ENCODE assay signal across 8 mouse cellular contexts in the genomic region with DNA sequence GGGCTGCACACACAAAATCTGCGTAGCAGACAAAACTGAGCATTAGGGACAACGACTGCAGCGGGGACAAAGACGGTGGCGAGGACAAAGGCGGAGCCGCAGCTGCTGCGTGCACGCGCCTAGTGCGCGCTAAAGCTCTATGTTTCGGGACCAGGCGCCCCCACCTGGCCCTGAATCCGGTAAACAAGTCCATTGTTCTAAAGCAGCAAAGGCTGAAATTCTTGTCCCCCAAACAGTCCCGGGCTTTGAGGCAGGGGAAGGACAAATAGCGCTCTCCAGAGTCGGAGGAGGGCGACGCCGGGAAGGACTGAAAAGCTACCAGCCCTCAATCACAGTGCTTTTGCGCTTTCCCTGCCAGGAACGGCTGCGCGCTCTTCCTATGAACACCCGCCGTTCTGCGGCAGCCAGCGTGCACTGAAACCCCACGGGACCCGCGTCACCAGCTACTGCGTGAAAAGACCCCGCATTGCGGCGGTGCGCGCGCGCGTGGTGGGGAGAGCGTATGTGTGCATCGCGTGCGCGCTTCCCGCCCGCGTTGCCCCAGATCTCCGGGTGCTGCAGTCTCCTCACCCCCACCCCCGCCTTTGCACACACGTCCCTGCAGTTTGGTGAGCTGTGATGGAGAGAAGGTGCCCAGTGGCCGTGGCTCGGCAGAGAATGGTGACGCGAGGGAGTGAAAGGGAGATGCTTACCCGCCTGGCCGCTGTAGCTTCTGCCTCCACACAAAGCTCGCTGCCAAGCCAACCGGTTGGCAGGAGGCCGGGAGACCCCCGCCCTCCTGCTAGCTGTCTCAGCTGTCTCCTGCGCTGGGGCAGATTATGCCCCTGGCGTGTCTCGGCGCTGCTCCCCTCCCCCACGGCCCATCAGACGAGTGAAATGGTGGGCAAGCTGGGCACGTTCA. TPM values are rescaled to one million over a fixed set of nuclear protein-coding genes. Genes with fewer than 3 reads are reported as not detected.
DNase-seq lines count a peak whose midpoint lies in the region; ATAC-seq and TF ChIP-seq lines count a peak whose summit lies in the region.

No protein-coding gene starts in this region.

- H3K9ac ChIP-seq in forebrain, embryonic 14.5 days (ENCODE audit: low read length), result peak overlapping the region; percentile 98
- H3K9ac ChIP-seq in hindbrain, embryonic 15.5 days, result peak overlapping the region; percentile 74
- H3K9ac ChIP-seq in midbrain, embryonic 14.5 days (replicated peaks; ENCODE audit: low read length), result peak overlapping the region; percentile 99

- H3K9me3 ChIP-seq in G1E (replicated peaks), result peaks cover 95% of the 10 kb centered on the region
- no peaks in the 10 kb centered on the region for H3K9me3 ChIP-seq in forebrain, embryonic 14.5 days (replicated peaks; ENCODE audit: control insufficient read depth, low read length)
- no peaks in the 10 kb centered on the region for H3K9me3 ChIP-seq in hindbrain, embryonic 15.5 days
- no peaks in the 10 kb centered on the region for H3K9me3 ChIP-seq in midbrain, embryonic 14.5 days (ENCODE audit: control insufficient read depth, low read length)

- ATAC-seq in G1E (ENCODE audit: extremely low read depth, insufficient number of reproducible peaks, low FRiP score, poor library complexity, severe bottlenecking), result no peak
- peak; percentile 84 for ATAC-seq in forebrain, embryonic 14.5 days
- peak; percentile 83 for ATAC-seq in hindbrain, embryonic 15.5 days (ENCODE audit: low FRiP score, low read depth)
- peak; percentile 82 for ATAC-seq in midbrain, embryonic 14.5 days (ENCODE audit: low FRiP score, low TSS enrichment)
- ATAC-seq in inflammation-experienced regulatory T-cells, adult 6 months, result no peak

- intact Hi-C loops in left cerebral cortex, postnatal 14 days (cut with DNase I), result loop anchor here (2.0 kb wide), 1 partner anchor 20 kb away; no protein-coding TSS in a partner anchor

- peak overlapping the region; percentile 87 for H3K4me2 ChIP-seq in forebrain, embryonic 14.5 days (ENCODE audit: low read length)
- H3K4me2 ChIP-seq in hindbrain, embryonic 15.5 days, result peak overlapping the region; percentile 69
- H3K4me2 ChIP-seq in midbrain, embryonic 14.5 days (ENCODE audit: low read length), result peak overlapping the region; percentile 88

- TF ChIP-seq CTCF in G1E (IDR thresholded peaks at IDR 0.05; ENCODE audit: low read depth, low read length), result no peak

- no peaks in the 10 kb centered on the region for H3K4me1 ChIP-seq in G1E (ENCODE audit: insufficient read depth, low read depth, low read length)
- peaks cover 39% of the 10 kb centered on the region for H3K4me1 ChIP-seq in forebrain, embryonic 14.5 days (ENCODE audit: control insufficient read depth, insufficient read depth, low read length)
- H3K4me1 ChIP-seq in hindbrain, embryonic 15.5 days (replicated peaks), result peaks cover 51% of the 10 kb centered on the region
- peaks cover 46% of the 10 kb centered on the region for H3K4me1 ChIP-seq in midbrain, embryonic 14.5 days (ENCODE audit: control insufficient read depth, insufficient read depth, low read length)

- no peaks in the 10 kb centered on the region for H3K27me3 ChIP-seq in G1E (ENCODE audit: insufficient read depth, low read length)
- H3K27me3 ChIP-seq in forebrain, embryonic 14.5 days (replicated peaks; ENCODE audit: control insufficient read depth, insufficient read depth, low read length), result no peaks in the 10 kb centered on the region
- no peaks in the 10 kb centered on the region for H3K27me3 ChIP-seq in hindbrain, embryonic 15.5 days
- H3K27me3 ChIP-seq in midbrain, embryonic 14.5 days (ENCODE audit: control insufficient read depth, insufficient read depth, low read length), result no peaks in the 10 kb centered on the region

- under 1% methylated on average over 69 of the region's 69 CpGs for WGBS in forebrain, embryonic 14.5 days
- WGBS in hindbrain, embryonic 15.5 days, result under 1% methylated on average over 68 of the region's 69 CpGs
- WGBS in midbrain, embryonic 14.5 days, result under 1% methylated on average over 69 of the region's 69 CpGs

- peak overlapping the region; percentile 30; the same call in 1 of the 2 replicates for H3K4me3 ChIP-seq in G1E (ENCODE audit: low read depth, low read length)
- H3K4me3 ChIP-seq in forebrain, embryonic 14.5 days (ENCODE audit: low read depth, low read length), result peak overlapping the region; percentile 58
- peak overlapping the region; percentile 45 for H3K4me3 ChIP-seq in hindbrain, embryonic 15.5 days
- peak overlapping the region; percentile 50 for H3K4me3 ChIP-seq in midbrain, embryonic 14.5 days (replicated peaks; ENCODE audit: low read depth, low read length)

- H3K27ac ChIP-seq in forebrain, embryonic 14.5 days (ENCODE audit: low read depth, low read length), result peak overlapping the region; percentile 100
- H3K27ac ChIP-seq in hindbrain, embryonic 15.5 days (replicated peaks), result peak overlapping the region; percentile 99
- H3K27ac ChIP-seq in midbrain, embryonic 14.5 days (replicated peaks; ENCODE audit: low read depth, low read length), result peak overlapping the region; percentile 100

- no peak for DNase-seq in G1E (ENCODE audit: low spot score)
- peak; percentile 88 for DNase-seq in cerebellum, adult 11 months
- peak; percentile 95 for DNase-seq in forebrain, embryonic 14.5 days (ENCODE audit: low spot score)
- DNase-seq in left cerebral cortex, postnatal 14 days (ENCODE audit: low spot score in 2 of 2), result peak; percentile 90 to 95
- peak; percentile 98 for DNase-seq in midbrain, embryonic 14.5 days
- no peak for DNase-seq in urinary bladder, postnatal 36 days (ENCODE audit: low spot score in 2 of 2)

- H3K36me3 ChIP-seq in G1E (replicated peaks), result no peaks in the 10 kb centered on the region
- H3K36me3 ChIP-seq in forebrain, embryonic 14.5 days (ENCODE audit: control insufficient read depth, insufficient read depth, low read length), result peaks cover 19% of the 10 kb centered on the region
- no peaks in the 10 kb centered on the region for H3K36me3 ChIP-seq in hindbrain, embryonic 15.5 days
- peaks cover 11% of the 10 kb centered on the region; the same call in 1 of the 2 replicates for H3K36me3 ChIP-seq in midbrain, embryonic 14.5 days (ENCODE audit: control insufficient read depth, insufficient read depth, low read length)

RNA-seq across cellular contexts. Expression of a gene that starts 39.5 kb away (rescaled TPM):
- total RNA-seq in G1E (2014; fragmentation: Nextera tagmentation) (not detected in 2 replicates), G1E (2017) (not detected in 2 replicates)
- polyA plus RNA-seq in G1E (2012), result not detected in 2 replicates
- 0.31 TPM in 1 of 2 replicates, not detected in the other for polyA plus RNA-seq in forebrain, embryonic 14.5 days (2014; fragmentation: Nextera tagmentation; extraction: Ambion mirVana)
- not detected in 2 replicates for polyA plus RNA-seq in hindbrain, embryonic 15.5 days (2015; fragmentation: Nextera tagmentation; extraction: Ambion mirVana)
- total RNA-seq in left cerebral cortex, postnatal 14 days (2021), result not detected
- polyA plus RNA-seq in midbrain, embryonic 14.5 days (2014; fragmentation: Nextera tagmentation; extraction: Ambion mirVana), result 0.50 TPM in 1 of 2 replicates, not detected in the other
- polyA plus RNA-seq in inflammation-experienced regulatory T-cells, adult 6 months (2017; shearing (Covaris generic)), result not detected

Comparison
In these comparisons a context has a peak if more than half of its experiments do, and no peak if none do; other contexts are left out.
1. ATAC-seq: peak in forebrain, embryonic 14.5 days (single experiment), hindbrain, embryonic 15.5 days (single experiment) and midbrain, embryonic 14.5 days (single experiment); none in G1E (single experiment) and inflammation-experienced regulatory T-cells, adult 6 months (single experiment).
2. DNase-seq: peak in cerebellum, adult 11 months (single experiment), forebrain, embryonic 14.5 days (single experiment), left cerebral cortex, postnatal 14 days (2 of 2) and midbrain, embryonic 14.5 days (single experiment); none in G1E (single experiment) and urinary bladder, postnatal 36 days (0 of 2).
3. Peak in every context shown above with its lines, with median percentiles within 50 percentile points of each other: H3K4me3 ChIP-seq, H3K27ac ChIP-seq, H3K4me2 ChIP-seq and H3K9ac ChIP-seq.